In the genomic region with DNA sequence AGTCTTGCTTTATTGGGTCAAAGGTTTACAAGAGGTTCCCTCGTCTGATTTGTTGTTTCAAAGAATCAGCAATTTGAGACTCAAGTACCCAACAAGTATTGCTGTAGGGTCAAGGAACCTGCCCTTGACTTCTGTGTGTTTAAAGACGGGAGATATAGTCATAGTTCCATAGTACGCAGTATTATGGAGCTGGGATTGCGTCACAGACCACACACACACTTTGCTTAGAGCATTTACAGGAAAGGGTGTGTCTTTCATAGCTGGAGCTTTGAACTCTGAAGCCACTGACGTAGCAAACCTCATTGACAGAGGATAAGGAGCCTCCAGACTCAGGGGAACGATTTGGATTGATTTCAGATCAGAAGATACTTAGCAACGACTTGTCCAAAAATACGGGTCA, we compare ENCODE assay signal across 19 mouse cellular contexts.
DNase-seq lines count a peak whose midpoint lies in the region; ATAC-seq and TF ChIP-seq lines count a peak whose summit lies in the region.
"Had no signal": no experiment of that assay in that cellular context is flagged by ENCODE, and none has a peak within 500 bp of the region (broad histone marks: within the 10 kb centered on the region; RNA-seq: fewer than 3 reads in every experiment).

No protein-coding gene starts in this region.

- H3K4me2 ChIP-seq in liver, embryonic 12.5 days: no peak overlapping the region
- no peak overlapping the region for H3K4me2 ChIP-seq in myocyte (ENCODE audit: low read depth)
- H3K4me2 ChIP-seq: embryonic facial prominence, embryonic 13.5 days; heart, embryonic 11.5 days; kidney, embryonic 15.5 days; midbrain, embryonic 13.5 days had no signal

- H3K4me1 ChIP-seq in liver, adult 2 months (ENCODE audit: control insufficient read depth, insufficient read depth, low read length): peaks cover 3% of the 10 kb centered on the region; the same call in 1 of the 2 replicates
- no peaks in the 10 kb centered on the region for H3K4me1 ChIP-seq in liver, embryonic 12.5 days
- H3K4me1 ChIP-seq: embryonic facial prominence, embryonic 13.5 days; kidney, embryonic 15.5 days; midbrain, embryonic 13.5 days had no signal

- peak; percentile 40 for DNase-seq in liver, adult 2 months (ENCODE audit: extremely low read depth, low read depth, low spot score)
- peak; percentile 88 for DNase-seq in CD4-positive helper T cell, adult 2 months (ENCODE audit: low read depth, low spot score)
- DNase-seq in adrenal gland, postnatal 10 days: no peak
- DNase-seq in left cerebral cortex, postnatal 36 days (ENCODE audit: low spot score in 2 of 2): no peak
- no peak for DNase-seq in kidney, adult 18-20 months
- DNase-seq: cerebellum, adult 11 months; gastrocnemius, postnatal 25 days; lung, postnatal 10 days; right cerebral cortex, postnatal 14 days; thymus, postnatal 36 days had no signal

- no peak overlapping the region for H3K9ac ChIP-seq in liver, adult 2 months (ENCODE audit: low read depth, low read length)
- H3K9ac ChIP-seq in liver, embryonic 12.5 days: no peak overlapping the region
- H3K9ac ChIP-seq: embryonic facial prominence, embryonic 13.5 days; kidney, embryonic 15.5 days; midbrain, embryonic 13.5 days had no signal

- H3K9me3 ChIP-seq in liver, embryonic 12.5 days (replicated peaks): no peaks in the 10 kb centered on the region
- H3K9me3 ChIP-seq: embryonic facial prominence, embryonic 13.5 days; kidney, embryonic 15.5 days; midbrain, embryonic 13.5 days had no signal

- no peak overlapping the region for H3K27ac ChIP-seq in liver, adult 2 months (replicated peaks; ENCODE audit: insufficient read depth, low read depth, low read length)
- no peak overlapping the region for H3K27ac ChIP-seq in liver, embryonic 12.5 days
- H3K27ac ChIP-seq: embryonic facial prominence, embryonic 13.5 days; kidney, embryonic 15.5 days; left cerebral cortex, adult 2 months; midbrain, embryonic 13.5 days had no signal

- TF ChIP-seq CTCF in liver, adult 2 months (IDR thresholded peaks at IDR 0.05; ENCODE audit: low read depth, low read length): no peak

- TF ChIP-seq POLR2A in liver, adult 2 months (IDR thresholded peaks at IDR 0.05; ENCODE audit: extremely low read depth, insufficient read depth, low read length): no peak
- no peak for TF ChIP-seq POLR2A in myocyte (IDR thresholded peaks at IDR 0.05; ENCODE audit: insufficient read length, low read depth)

- 13% methylated on average over 8 of the region's 8 CpGs for WGBS in liver, adult 2 months
- 32% methylated on average over 8 of the region's 8 CpGs for WGBS in liver, embryonic 12.5 days (ENCODE audit: insufficient replicate concordance)

- intact Hi-C loops in left cerebral cortex, postnatal 36 days (cut with DNase I): loop anchor here (5.0 kb wide), 1 partner anchor 239 kb away; a partner anchor contains a TSS

- no peak overlapping the region for H3ac ChIP-seq in myocyte (ENCODE audit: control insufficient read depth, insufficient read length)

- no peaks in the 10 kb centered on the region for H3K79me2 ChIP-seq in liver, adult 2 months (ENCODE audit: control insufficient read depth, insufficient read depth, low read length)
- H3K79me2 ChIP-seq in myocyte (ENCODE audit: control insufficient read depth, insufficient read depth): no peaks in the 10 kb centered on the region

- no peak for ATAC-seq in liver, embryonic 12.5 days
- ATAC-seq in common myeloid progenitor, adult 5-6 weeks (replicated peaks; ENCODE audit: low read depth, poor library complexity, severe bottlenecking): peak; percentile 31
- ATAC-seq: hindbrain, embryonic 16.5 days; midbrain, embryonic 13.5 days had no signal

- no peaks in the 10 kb centered on the region for H3K27me3 ChIP-seq in liver, adult 2 months (ENCODE audit: control insufficient read depth, insufficient read depth, low read length)
- H3K27me3 ChIP-seq in liver, embryonic 12.5 days (replicated peaks): peaks cover 5% of the 10 kb centered on the region; the same call in 1 of the 2 replicates
- peaks cover 20% of the 10 kb centered on the region for H3K27me3 ChIP-seq in myocyte (ENCODE audit: control insufficient read depth, insufficient read depth, insufficient read length)

- no peak overlapping the region for H3K4me3 ChIP-seq in liver, adult 2 months (ENCODE audit: insufficient read depth, low read depth, low read length)
- H3K4me3 ChIP-seq in liver, embryonic 12.5 days: no peak overlapping the region
- H3K4me3 ChIP-seq in myocyte: no peak overlapping the region
- H3K4me3 ChIP-seq: embryonic facial prominence, embryonic 13.5 days; kidney, embryonic 15.5 days; left cerebral cortex, adult 2 months; midbrain, embryonic 13.5 days had no signal

- no peaks in the 10 kb centered on the region for H3K36me3 ChIP-seq in liver, adult 2 months (ENCODE audit: control insufficient read depth, insufficient read depth, low read length)
- no peaks in the 10 kb centered on the region for H3K36me3 ChIP-seq in liver, embryonic 12.5 days
- H3K36me3 ChIP-seq in myocyte (ENCODE audit: control insufficient read depth, insufficient read depth): no peaks in the 10 kb centered on the region
- H3K36me3 ChIP-seq: embryonic facial prominence, embryonic 13.5 days; kidney, embryonic 15.5 days; midbrain, embryonic 13.5 days had no signal

TF ChIP-seq in myocyte, 11 proteins besides CTCF, POLR2A, EP300 and RAD21:
- TF ChIP-seq CEBPB (IDR thresholded peaks at IDR 0.05; ENCODE audit: insufficient read depth, poor library complexity, severe bottlenecking) (0 out of 2 replicates have a peak, but pooled peaks have one; percentile 16), E2F4 (IDR thresholded peaks at IDR 0.05; ENCODE audit: insufficient read depth) (no peak)

Comparison
In these comparisons a context has a peak if more than half of its experiments do, and no peak if none do; other contexts are left out.
1. DNase-seq: peak in liver, adult 2 months (single experiment) and CD4-positive helper T cell, adult 2 months (single experiment); none in adrenal gland, postnatal 10 days (single experiment), left cerebral cortex, postnatal 36 days (0 of 2) and kidney, adult 18-20 months (single experiment).